Mouse (Mus musculus) forebrain, postnatal 0 days (tissue): ENCODE results near the gene Eps8. TPM values are rescaled to one million over a fixed set of nuclear protein-coding genes. Genes with fewer than 3 reads are reported as not detected.

ENCODE experiments used
- ATAC-seq: fragments of 200-750 bp; cut with Nextera tagmentation; 2 replicates; pipeline ENCODE4 v1.8.0; 2017; ENCODE audit warnings: mild to moderate bottlenecking, moderate library complexity
- DNase-seq: peaks from one replicate; pipeline ENCODE4 v3.0.0-alpha.2; 2015
- H3K27ac ChIP-seq: fragments of 300-500 bp; sonication (generic); 2 replicates; pipeline ENCODE4 v1.5.1; 2014; ENCODE audit warnings: low read depth, mild to moderate bottlenecking, antibody characterized with exemption, low read length, moderate library complexity, mixed read lengths
- H3K27me3 ChIP-seq: fragments of 300-500 bp; sonication (generic); 2 replicates; pipeline ENCODE4 v1.6.1; 2014; ENCODE audit warnings: mild to moderate bottlenecking, low read length, mixed read lengths; ENCODE audit not compliant: insufficient read depth
- H3K36me3 ChIP-seq: fragments of 300-500 bp; sonication (generic); 2 replicates; pipeline ENCODE4 v1.6.1; 2014; ENCODE audit warnings: mild to moderate bottlenecking, moderate library complexity; ENCODE audit not compliant: insufficient read depth
- H3K4me1 ChIP-seq: fragments of 300-500 bp; sonication (generic); 2 replicates; pipeline ENCODE4 v1.6.1; 2014; ENCODE audit warnings: antibody characterized with exemption; ENCODE audit not compliant: insufficient read depth
- H3K4me2 ChIP-seq: fragments of 300-500 bp; sonication (generic); 2 replicates; pipeline ENCODE4 v1.6.1; 2014; ENCODE audit warnings: low read depth, mild to moderate bottlenecking, moderate library complexity
- H3K4me3 ChIP-seq: fragments of 300-500 bp; sonication (generic); 2 replicates; pipeline ENCODE4 v1.5.1; 2014; ENCODE audit warnings: low read depth, low read length, mixed read lengths
- H3K9ac ChIP-seq: fragments of 300-500 bp; sonication (generic); 2 replicates; pipeline ENCODE4 v1.6.1; 2014; ENCODE audit warnings: mild to moderate bottlenecking
- H3K9me3 ChIP-seq: fragments of 300-500 bp; sonication (generic); 2 replicates; pipeline ENCODE4 v1.6.1; 2016; ENCODE audit warnings: low read length
- CTCF ChIP-seq: sonication (generic); IDR thresholded peaks from 2 replicates; pipeline ENCODE4 v1.5.1; 2016; ENCODE audit warnings: antibody characterized with exemption, control low read depth, low read depth
- WGBS: fragments of 180-500 bp; shearing (Covaris S2); extraction: QIAGEN DNeasy Blood & Tissue Kit; methylation state at CpG from one replicate; pipeline ENCODE4 v1.1.7; 2014; 5-methylcytosine and 5-hydroxymethylcytosine counted together
- polyA plus RNA-seq: library from polyadenylated mRNA; unstranded; fragments of >200 nt; fragmentation: Nextera tagmentation; extraction: Ambion mirVana; gene quantifications from 2 replicates; pipeline ENCODE4 v1.2.1, GENCODE M21; 2015
- total RNA-seq: library from RNA; depleted of rRNA; stranded (reverse); fragments of >200 nt; gene quantifications from 2 replicates; pipeline ENCODE4 v1.2.3, GENCODE M21; 2014

Gene Eps8
- total and polyA plus RNA-seq, 2 experiments from 2014 or later, result 23.7 to 26.0 TPM

DNA sequence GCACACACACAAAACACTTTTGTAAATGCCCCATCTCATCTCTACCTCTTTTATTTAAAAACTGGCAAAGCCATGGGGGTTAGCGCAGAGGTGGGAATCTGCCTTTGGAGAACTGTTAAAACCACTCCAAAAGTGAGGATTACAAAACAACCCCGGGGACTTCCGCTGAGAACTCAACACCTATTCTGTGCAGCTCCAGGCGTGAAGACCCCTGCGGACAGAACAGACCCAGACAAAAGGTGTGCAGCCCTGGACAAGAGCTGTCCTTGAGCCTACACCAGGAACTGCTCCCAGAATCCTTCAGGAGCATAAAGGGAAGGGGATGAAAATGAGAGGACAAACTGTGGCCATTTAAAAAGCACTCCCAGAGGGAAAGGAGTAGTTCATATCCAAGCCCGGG lies 159.4 kb downstream of the Eps8 start:
- H3K4me2 ChIP-seq, result no peak overlapping the region
- no peak for TF ChIP-seq CTCF
- H3K27me3 ChIP-seq, result no peaks in the 10 kb centered on the region
- H3K9me3 ChIP-seq, result no peaks in the 10 kb centered on the region
- DNase-seq (no peak), ATAC-seq (no peak)
- no peak overlapping the region for H3K4me3 ChIP-seq
- H3K36me3 ChIP-seq, result no peaks in the 10 kb centered on the region
- H3K27ac ChIP-seq, result no peak overlapping the region
- 70% methylated on average over 6 of the region's 6 CpGs for WGBS
- no peaks in the 10 kb centered on the region for H3K4me1 ChIP-seq
- H3K9ac ChIP-seq, result no peak overlapping the region

DNA sequence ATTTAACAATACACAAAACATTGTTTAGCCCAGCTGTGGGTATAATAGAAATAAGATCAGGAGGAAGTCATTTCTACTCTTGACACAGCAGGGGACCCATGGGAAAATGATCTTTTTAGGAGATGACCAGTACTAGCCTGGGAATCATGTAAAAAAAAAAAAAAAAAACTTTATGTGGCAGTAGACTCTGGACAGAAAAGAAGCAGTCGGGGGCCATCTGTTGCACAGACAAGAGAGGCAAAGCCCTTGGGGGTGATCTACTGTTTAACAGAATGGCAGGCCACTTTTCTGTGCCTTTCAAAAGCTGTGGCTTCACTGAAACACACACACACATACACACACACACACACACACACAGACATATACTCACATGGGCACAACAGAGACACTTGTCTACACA lies 159.9 kb downstream of the Eps8 start:
- WGBS, result 63% methylated on average over 1 of the region's 1 CpGs
- ATAC-seq, result no peak
- no peak overlapping the region for H3K4me2 ChIP-seq
- no peak overlapping the region for H3K4me3 ChIP-seq
- no peak overlapping the region for H3K27ac ChIP-seq
- no peak for TF ChIP-seq CTCF
- H3K27me3 ChIP-seq, result no peaks in the 10 kb centered on the region
- H3K36me3 ChIP-seq, result no peaks in the 10 kb centered on the region
- no peaks in the 10 kb centered on the region for H3K4me1 ChIP-seq
- H3K9me3 ChIP-seq, result no peaks in the 10 kb centered on the region
- no peak overlapping the region for H3K9ac ChIP-seq
- no peak for DNase-seq

DNA sequence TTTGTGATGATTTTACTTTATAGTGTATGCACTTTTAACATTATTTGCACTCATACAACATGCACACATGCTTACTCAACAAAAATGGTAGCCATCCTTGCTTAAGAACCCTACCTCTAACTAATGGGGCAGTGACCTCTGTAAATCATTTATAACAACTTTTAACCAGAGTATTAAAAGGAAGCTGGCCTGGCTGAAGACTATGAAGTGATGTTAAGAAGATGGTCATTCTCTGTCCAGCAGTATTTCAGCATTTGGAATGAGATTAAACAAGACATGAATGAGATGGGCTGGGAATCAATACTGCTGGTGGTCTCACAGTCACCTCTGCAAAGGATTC lies 160.6 kb downstream of the Eps8 start:
- ATAC-seq (no peak), DNase-seq (no peak)
- Histone ChIP-seq H3K9ac (no peak overlapping the region), H3K4me2 (no peak overlapping the region), H3K27ac (no peak overlapping the region), H3K9me3 (no peaks in the 10 kb centered on the region), H3K36me3 (no peaks in the 10 kb centered on the region), H3K4me1 (no peaks in the 10 kb centered on the region), H3K4me3 (no peak overlapping the region), H3K27me3 (no peaks in the 10 kb centered on the region)
- TF ChIP-seq CTCF, result no peak

DNA sequence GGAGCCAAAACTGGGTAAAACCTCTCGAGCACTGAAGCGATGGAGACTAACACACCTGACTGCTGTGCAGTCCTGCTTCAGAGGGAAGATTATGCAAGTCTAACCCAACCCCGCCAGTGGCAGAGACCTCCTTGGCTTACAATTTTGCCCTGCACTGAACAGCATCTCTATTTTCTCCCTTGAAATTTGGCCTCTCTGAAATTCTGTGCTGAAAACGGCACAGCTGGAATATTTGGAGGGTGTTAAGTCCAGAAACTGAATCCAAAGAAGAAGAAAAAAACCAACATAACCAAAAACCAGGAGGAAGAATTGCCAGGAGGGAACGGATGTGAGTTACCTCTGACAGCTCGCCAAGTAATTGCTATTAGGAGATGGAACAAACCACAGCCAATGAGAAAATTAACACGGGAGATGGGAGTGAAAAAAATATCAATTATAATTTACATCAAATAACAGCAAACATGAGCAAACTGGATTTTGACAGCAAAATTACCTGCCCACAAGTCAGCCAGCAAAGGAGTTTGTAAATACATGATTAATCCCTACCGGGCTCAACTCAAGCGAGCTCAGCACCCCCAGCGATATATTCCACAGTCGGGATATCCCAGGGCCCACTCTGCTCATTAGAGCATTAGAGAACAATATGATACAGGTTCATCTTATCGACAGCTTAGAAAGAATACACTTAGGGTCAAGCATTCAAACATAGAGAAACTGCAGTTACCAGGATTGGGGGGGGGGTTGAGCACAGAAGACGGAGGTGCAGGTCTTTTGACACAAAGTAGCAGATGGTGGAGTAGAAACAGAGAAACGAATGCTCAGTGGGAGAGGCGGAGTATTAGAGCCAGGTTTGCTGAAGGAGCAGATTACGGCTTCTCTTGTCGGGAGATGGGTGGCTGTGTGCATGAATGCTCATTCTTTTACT lies 161.2 kb downstream of the Eps8 start:
- no peaks in the 10 kb centered on the region for H3K4me1 ChIP-seq
- no peak overlapping the region for H3K9ac ChIP-seq
- DNase-seq, result no peak
- no peaks in the 10 kb centered on the region for H3K9me3 ChIP-seq
- H3K27ac ChIP-seq, result no peak overlapping the region
- TF ChIP-seq CTCF, result no peak
- no peaks in the 10 kb centered on the region for H3K36me3 ChIP-seq
- ATAC-seq, result no peak
- no peak overlapping the region for H3K4me3 ChIP-seq
- 75% methylated on average over 17 of the region's 17 CpGs for WGBS
- H3K4me2 ChIP-seq, result no peak overlapping the region
- H3K27me3 ChIP-seq, result no peaks in the 10 kb centered on the region

DNA sequence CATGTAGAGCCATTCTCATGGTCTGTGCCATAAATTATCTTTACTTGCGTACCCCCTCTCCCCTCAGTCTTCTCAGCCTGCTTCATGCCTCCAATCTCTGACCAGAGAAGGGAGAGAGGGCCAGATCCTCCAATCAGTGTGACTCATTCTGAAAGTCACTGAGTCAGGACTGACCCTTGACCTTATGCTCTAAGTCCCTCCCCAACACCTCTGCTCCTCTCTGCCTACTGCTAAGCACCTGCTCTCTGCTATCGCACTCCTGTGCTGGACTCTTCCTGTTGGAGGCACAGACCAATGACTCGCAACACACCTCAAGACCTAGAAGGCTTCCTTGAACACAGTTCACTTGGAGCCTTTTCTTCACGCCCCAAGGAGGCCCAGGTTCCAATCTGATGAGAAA lies 162.1 kb downstream of the Eps8 start:
- H3K4me1 ChIP-seq, result no peaks in the 10 kb centered on the region
- no peak overlapping the region for H3K27ac ChIP-seq
- DNase-seq (no peak), ATAC-seq (no peak)
- TF ChIP-seq CTCF, result no peak
- no peaks in the 10 kb centered on the region for H3K9me3 ChIP-seq
- H3K4me2 ChIP-seq, result no peak overlapping the region
- no peaks in the 10 kb centered on the region for H3K36me3 ChIP-seq
- H3K27me3 ChIP-seq, result no peaks in the 10 kb centered on the region
- 91% methylated on average over 4 of the region's 4 CpGs for WGBS
- H3K4me3 ChIP-seq, result no peak overlapping the region
- no peak overlapping the region for H3K9ac ChIP-seq

DNA sequence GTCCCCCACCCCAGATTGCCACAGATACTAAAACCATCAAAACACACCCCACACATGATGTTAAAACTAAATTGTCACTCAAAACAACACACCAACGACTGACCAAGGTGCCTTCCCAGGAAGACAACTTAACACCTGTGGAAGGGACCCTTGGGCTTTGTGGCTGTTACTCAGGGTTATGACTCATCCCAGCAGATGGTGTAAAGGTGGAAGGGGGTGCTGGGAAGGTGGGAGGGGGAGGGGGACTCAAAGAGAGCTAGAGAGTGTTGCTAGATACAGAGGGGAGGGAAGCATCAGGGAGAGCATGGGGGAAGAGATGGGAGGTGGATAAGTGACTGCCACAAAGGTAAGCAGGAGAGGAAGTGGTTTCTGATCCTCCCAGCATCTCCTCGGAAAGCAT lies 163.0 kb downstream of the Eps8 start:
- Histone ChIP-seq H3K27ac (no peak overlapping the region), H3K9me3 (no peaks in the 10 kb centered on the region), H3K4me1 (no peaks in the 10 kb centered on the region), H3K4me2 (no peak overlapping the region), H3K27me3 (no peaks in the 10 kb centered on the region), H3K4me3 (no peak overlapping the region), H3K36me3 (no peaks in the 10 kb centered on the region), H3K9ac (no peak overlapping the region)
- ATAC-seq (no peak), DNase-seq (no peak)
- no peak for TF ChIP-seq CTCF
- 71% methylated on average over 2 of the region's 2 CpGs for WGBS

DNA sequence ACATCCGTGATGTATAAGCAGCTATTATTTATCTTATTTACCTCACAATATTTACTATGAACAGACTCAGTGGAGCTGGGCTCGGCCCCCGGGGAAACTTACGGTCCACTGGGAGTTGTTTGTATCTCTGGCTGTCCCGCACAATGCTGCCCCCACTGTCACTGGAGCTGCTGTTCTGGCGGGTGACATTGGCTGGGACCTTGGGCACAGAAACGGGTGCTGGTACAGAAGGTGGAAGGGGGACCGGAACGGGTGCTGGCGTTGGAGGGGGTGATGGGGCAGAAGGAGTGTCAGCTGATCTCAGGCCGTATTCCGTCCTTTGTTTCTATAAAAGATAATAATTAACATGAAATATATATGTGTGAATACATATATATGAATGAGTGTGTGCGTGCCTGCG lies 164.6 kb downstream of the Eps8 start:
- Histone ChIP-seq H3K9me3 (no peaks in the 10 kb centered on the region), H3K4me3 (no peak overlapping the region), H3K27me3 (no peaks in the 10 kb centered on the region), H3K9ac (no peak overlapping the region), H3K4me1 (no peaks in the 10 kb centered on the region), H3K27ac (no peak overlapping the region), H3K4me2 (no peak overlapping the region), H3K36me3 (no peaks in the 10 kb centered on the region)
- 94% methylated on average over 14 of the region's 14 CpGs for WGBS
- TF ChIP-seq CTCF, result no peak
- no peak for DNase-seq
- no peak for ATAC-seq
